Mouse (Mus musculus) G1E (cell line): ENCODE results near the gene Sh3bp4.

Source experiments
- CTCF ChIP-seq: IDR thresholded peaks from 2 replicates; pipeline ENCODE4 v1.5.1; 2012; ENCODE audit warnings: low read depth, low read length, inconsistent platforms, mixed read lengths
- GATA1 ChIP-seq: IDR thresholded peaks from 2 replicates; pipeline ENCODE4 v1.6.1; 2012; ENCODE audit warnings: borderline replicate concordance, low read length, inconsistent platforms, mixed read lengths
- GATA2 ChIP-seq: IDR thresholded peaks from 2 replicates; pipeline ENCODE4 v1.6.1; 2012; ENCODE audit warnings: low read depth, low read length, inconsistent platforms, borderline replicate concordance
- POLR2AphosphoS5 ChIP-seq: IDR thresholded peaks from 2 replicates; pipeline ENCODE4 v1.6.1; 2012; ENCODE audit warnings: low read depth, low read length, inconsistent platforms; ENCODE audit not compliant: insufficient replicate concordance
- TAL1 ChIP-seq: conservative IDR thresholded peaks from 2 replicates; pipeline ENCODE4 v1.6.1; 2012; ENCODE audit warnings: low read depth, low read length, inconsistent platforms, mixed read lengths

GRCm38 (mm10) chr1:89026040-89026439 lies 44.2 kb upstream of the Sh3bp4 start:
- TF ChIP-seq GATA2 (no peak), CTCF (no peak), GATA1 (no peak), POLR2AphosphoS5 (no peak), TAL1 (no peak)
